Mouse (Mus musculus) embryonic fibroblast, embryonic 13.5 days (primary cell): Measurements from ENCODE around the gene Lrrc25.

Source experiments
- CTCF ChIP-seq: IDR thresholded peaks from 2 replicates; pipeline ENCODE4 v1.5.1; 2011; ENCODE audit warnings: mild to moderate bottlenecking, control low read depth, low read length, moderate library complexity, borderline replicate concordance; ENCODE audit not compliant: insufficient read depth
- POLR2A ChIP-seq: IDR thresholded peaks from 2 replicates; pipeline ENCODE4 v1.6.1; 2011; ENCODE audit warnings: low read depth, mild to moderate bottlenecking, control low read depth, low read length, moderate library complexity

- TF ChIP-seq POLR2A (no peak), CTCF (no peak)
Measured at GRCm38 (mm10) chr8:70601271-70601649, 14.7 kb upstream of the Lrrc25 start.
